Mouse (Mus musculus): ENCODE measurements around the gene Copb2. TPM values are rescaled to one million over a fixed set of nuclear protein-coding genes. Genes with fewer than 3 reads are reported as not detected.

Copb2 gene
- polyA plus RNA-seq (2014; fragmentation: Nextera tagmentation; extraction: Ambion mirVana) = 119 and 154 TPM in 2 replicates

DNA sequence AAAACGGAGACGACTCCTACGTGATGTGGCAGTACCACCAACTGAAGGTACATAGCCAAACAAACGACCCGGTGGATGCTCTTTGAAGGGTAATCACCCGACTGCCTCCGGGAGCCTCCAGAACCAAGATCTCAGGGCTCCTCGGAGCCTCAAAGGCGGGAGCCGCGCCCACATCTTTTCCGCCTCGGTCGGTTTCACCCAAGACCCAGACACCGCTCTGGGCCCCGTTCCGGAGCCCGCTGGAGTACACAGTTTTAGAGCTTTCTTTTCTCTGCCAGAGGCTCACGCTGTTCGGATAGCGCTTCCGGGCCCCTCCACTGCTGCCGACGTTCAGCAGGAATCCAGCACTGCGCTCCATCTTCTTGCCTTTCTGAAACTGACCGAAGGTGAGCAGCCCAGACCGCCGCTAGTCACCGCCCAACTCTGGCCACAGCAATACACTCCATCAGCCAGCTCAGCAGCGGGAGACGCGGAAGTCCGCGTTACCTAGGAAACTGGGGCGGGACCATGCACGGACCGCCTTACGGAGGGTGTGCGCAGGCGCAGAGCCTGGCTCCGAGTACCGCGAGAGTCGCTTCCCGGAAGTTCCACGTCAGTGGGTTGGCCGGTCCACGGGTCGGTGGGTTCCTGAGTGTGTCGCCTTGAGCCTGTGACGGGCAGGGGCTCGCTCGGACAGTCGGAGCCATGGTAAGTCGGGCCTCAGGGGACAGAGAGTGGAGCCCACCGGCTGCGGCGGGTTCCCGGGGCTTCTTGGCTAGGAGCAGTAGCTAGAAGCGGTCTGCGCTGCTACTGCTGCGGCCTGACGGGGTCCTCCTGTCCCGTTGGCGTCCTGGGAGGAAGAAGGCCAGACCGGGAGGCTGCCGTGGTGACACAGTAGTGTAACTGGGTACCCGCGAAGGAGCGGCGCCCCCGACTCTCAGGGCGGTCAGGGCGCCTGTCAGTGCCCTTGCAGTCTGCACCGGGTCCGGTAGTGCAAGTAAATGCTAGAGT is at the start of gene Copb2:
Copb2 (plus strand) TSS at position 585 of the 990 bp plus-strand sequence.
- Histone ChIP-seq H3K4me2 (ENCODE audit: low read depth, low read length) (peak within 1 kb of the TSS; percentile 87), H3K27ac (ENCODE audit: low read depth, low read length) (peak within 1 kb of the TSS; percentile 73), H3K36me3 (ENCODE audit: control insufficient read depth, insufficient read depth, low read length) (peaks cover 5% of the 10 kb centered on the region; the same call in 1 of the 2 replicates), H3K4me3 (ENCODE audit: low read depth, low read length) (peak within 1 kb of the TSS; percentile 86), H3K9me3 (ENCODE audit: control insufficient read depth, low read length) (no peaks in the 10 kb centered on the region), H3K9ac (replicated peaks; ENCODE audit: low read depth, low read length) (peak within 1 kb of the TSS; percentile 90), H3K4me1 (ENCODE audit: control insufficient read depth, insufficient read depth, low read length) (peaks cover 9% of the 10 kb centered on the region; the same call in 1 of the 2 replicates), H3K27me3 (ENCODE audit: control insufficient read depth, insufficient read depth, low read length) (no peaks in the 10 kb centered on the region)
- WGBS = 0% methylated on average over 76 of the region's 76 CpGs
- peak; percentile 99 for ATAC-seq (ENCODE audit: low read depth)

GRCm38 (mm10) chr9:98523872-98524271 is 39.6 kb upstream of the Copb2 start:
- no peak overlapping the region for H3K4me2 ChIP-seq (ENCODE audit: low read depth, low read length)
- H3K27me3 ChIP-seq (ENCODE audit: control insufficient read depth, insufficient read depth, low read length) = no peaks in the 10 kb centered on the region
- 84% methylated on average over 2 of the region's 2 CpGs for WGBS
- H3K4me1 ChIP-seq (ENCODE audit: control insufficient read depth, insufficient read depth, low read length) = peaks cover 5% of the 10 kb centered on the region; the same call in 1 of the 2 replicates
- H3K4me3 ChIP-seq (ENCODE audit: low read depth, low read length) = no peak overlapping the region
- H3K27ac ChIP-seq (ENCODE audit: low read depth, low read length) = no peak overlapping the region
- no peaks in the 10 kb centered on the region for H3K36me3 ChIP-seq (ENCODE audit: control insufficient read depth, insufficient read depth, low read length)
- ATAC-seq (ENCODE audit: low read depth) = no peak
- H3K9me3 ChIP-seq (ENCODE audit: control insufficient read depth, low read length) = no peaks in the 10 kb centered on the region
- H3K9ac ChIP-seq (replicated peaks; ENCODE audit: low read depth, low read length) = no peak overlapping the region

- Histone ChIP-seq H3K27me3 (ENCODE audit: control insufficient read depth, insufficient read depth, low read length) (no peaks in the 10 kb centered on the region), H3K27ac (ENCODE audit: low read depth, low read length) (peak overlapping the region; percentile 52; the same call in 1 of the 2 replicates)
Measured at GRCm38 (mm10) chr9:98524786-98525542, 38.6 kb upstream of the Copb2 start.

DNA sequence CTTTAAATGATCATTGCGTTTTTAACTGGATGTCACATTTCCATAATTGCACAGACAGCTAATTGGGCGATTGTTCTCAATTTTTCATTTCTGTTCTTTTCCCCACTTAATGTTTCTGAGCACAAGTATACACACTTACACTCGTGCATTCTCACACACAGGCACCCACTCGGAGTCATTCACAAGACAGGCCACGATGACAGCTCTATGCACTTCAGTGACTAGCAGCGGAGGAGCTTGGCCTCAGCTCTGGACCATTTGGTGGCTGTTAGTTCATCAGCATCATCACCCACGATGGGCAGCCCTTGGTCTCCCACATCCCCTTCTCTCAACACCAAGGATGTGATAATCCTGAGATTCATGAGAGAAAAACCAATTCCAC is 38.0 kb upstream of the Copb2 start:
- H3K36me3 ChIP-seq (ENCODE audit: control insufficient read depth, insufficient read depth, low read length) = no peaks in the 10 kb centered on the region
- no peak overlapping the region for H3K4me3 ChIP-seq (ENCODE audit: low read depth, low read length)
- ATAC-seq (ENCODE audit: low read depth) = no peak
- WGBS = 32% methylated on average over 7 of the region's 7 CpGs
- no peaks in the 10 kb centered on the region for H3K9me3 ChIP-seq (ENCODE audit: control insufficient read depth, low read length)
- H3K9ac ChIP-seq (replicated peaks; ENCODE audit: low read depth, low read length) = no peak overlapping the region
- H3K27me3 ChIP-seq (ENCODE audit: control insufficient read depth, insufficient read depth, low read length) = no peaks in the 10 kb centered on the region
- H3K4me2 ChIP-seq (ENCODE audit: low read depth, low read length) = no peak overlapping the region
- no peak overlapping the region; the same call in 1 of the 2 replicates for H3K27ac ChIP-seq (ENCODE audit: low read depth, low read length)
- H3K4me1 ChIP-seq (ENCODE audit: control insufficient read depth, insufficient read depth, low read length) = peaks cover 5% of the 10 kb centered on the region; the same call in 1 of the 2 replicates

More at GRCm38 (mm10) chr9:98524786-98525542, 38.6 kb upstream of the Copb2 start:
- Histone ChIP-seq H3K36me3 (ENCODE audit: control insufficient read depth, insufficient read depth, low read length) (no peaks in the 10 kb centered on the region), H3K4me3 (ENCODE audit: low read depth, low read length) (no peak overlapping the region), H3K4me2 (ENCODE audit: low read depth, low read length) (no peak overlapping the region), H3K9me3 (ENCODE audit: control insufficient read depth, low read length) (no peaks in the 10 kb centered on the region), H3K9ac (replicated peaks; ENCODE audit: low read depth, low read length) (no peak overlapping the region), H3K4me1 (ENCODE audit: control insufficient read depth, insufficient read depth, low read length) (peaks cover 5% of the 10 kb centered on the region; the same call in 1 of the 2 replicates)
- peak; percentile 88 for ATAC-seq (ENCODE audit: low read depth)
- WGBS = 21% methylated on average over 7 of the region's 7 CpGs

GRCm38 (mm10) chr9:98527226-98527625 is 36.3 kb upstream of the Copb2 start:
- H3K27me3 ChIP-seq (ENCODE audit: control insufficient read depth, insufficient read depth, low read length) = no peaks in the 10 kb centered on the region
- H3K9me3 ChIP-seq (ENCODE audit: control insufficient read depth, low read length) = no peaks in the 10 kb centered on the region
- H3K9ac ChIP-seq (replicated peaks; ENCODE audit: low read depth, low read length) = no peak overlapping the region
- H3K4me3 ChIP-seq (ENCODE audit: low read depth, low read length) = no peak overlapping the region
- H3K36me3 ChIP-seq (ENCODE audit: control insufficient read depth, insufficient read depth, low read length) = no peaks in the 10 kb centered on the region
- 70% methylated on average over 7 of the region's 7 CpGs for WGBS
- H3K4me2 ChIP-seq (ENCODE audit: low read depth, low read length) = no peak overlapping the region
- no peak for ATAC-seq (ENCODE audit: low read depth)
- H3K27ac ChIP-seq (ENCODE audit: low read depth, low read length) = no peak overlapping the region
- H3K4me1 ChIP-seq (ENCODE audit: control insufficient read depth, insufficient read depth, low read length) = peaks cover 5% of the 10 kb centered on the region; the same call in 1 of the 2 replicates

DNA sequence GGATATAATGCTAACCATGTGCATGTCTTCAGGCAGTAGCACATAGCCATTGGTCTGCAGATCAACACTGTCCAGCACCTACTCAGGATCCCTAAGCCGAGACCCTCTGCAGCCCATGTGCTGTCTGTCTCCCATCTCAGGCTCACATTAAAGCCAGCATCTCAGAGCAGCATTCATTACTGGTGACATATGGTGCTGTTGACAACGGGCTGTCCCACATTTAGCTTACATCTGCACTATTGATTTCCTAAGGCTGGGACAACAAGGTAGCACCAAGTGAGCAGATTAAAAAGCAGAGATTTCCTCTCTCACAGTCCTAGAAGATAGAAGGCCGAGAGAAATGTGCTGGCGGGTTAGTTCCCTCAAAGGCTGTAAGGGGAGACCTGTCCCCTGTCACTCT is 33.7 kb upstream of the Copb2 start:
- no peak overlapping the region for H3K4me3 ChIP-seq (ENCODE audit: low read depth, low read length)
- no peak for ATAC-seq (ENCODE audit: low read depth)
- 65% methylated on average over 4 of the region's 4 CpGs for WGBS
- no peaks in the 10 kb centered on the region for H3K4me1 ChIP-seq (ENCODE audit: control insufficient read depth, insufficient read depth, low read length)
- H3K36me3 ChIP-seq (ENCODE audit: control insufficient read depth, insufficient read depth, low read length) = no peaks in the 10 kb centered on the region
- H3K27ac ChIP-seq (ENCODE audit: low read depth, low read length) = no peak overlapping the region
- H3K9ac ChIP-seq (replicated peaks; ENCODE audit: low read depth, low read length) = no peak overlapping the region
- no peaks in the 10 kb centered on the region for H3K9me3 ChIP-seq (ENCODE audit: control insufficient read depth, low read length)
- no peaks in the 10 kb centered on the region for H3K27me3 ChIP-seq (ENCODE audit: control insufficient read depth, insufficient read depth, low read length)
- H3K4me2 ChIP-seq (ENCODE audit: low read depth, low read length) = no peak overlapping the region

- Histone ChIP-seq H3K4me1 (ENCODE audit: control insufficient read depth, insufficient read depth, low read length) (no peaks in the 10 kb centered on the region), H3K27ac (ENCODE audit: low read depth, low read length) (no peak overlapping the region), H3K4me2 (ENCODE audit: low read depth, low read length) (no peak overlapping the region), H3K36me3 (ENCODE audit: control insufficient read depth, insufficient read depth, low read length) (no peaks in the 10 kb centered on the region), H3K4me3 (ENCODE audit: low read depth, low read length) (no peak overlapping the region), H3K9ac (replicated peaks; ENCODE audit: low read depth, low read length) (no peak overlapping the region), H3K9me3 (ENCODE audit: control insufficient read depth, low read length) (no peaks in the 10 kb centered on the region), H3K27me3 (ENCODE audit: control insufficient read depth, insufficient read depth, low read length) (no peaks in the 10 kb centered on the region)
- WGBS = 58% methylated on average over 2 of the region's 2 CpGs
- ATAC-seq (ENCODE audit: low read depth) = no peak
Measured at GRCm38 (mm10) chr9:98530999-98531398, 32.5 kb upstream of the Copb2 start.

GRCm38 (mm10) chr9:98534675-98535280 is 28.7 kb upstream of the Copb2 start:
- Histone ChIP-seq H3K27ac (ENCODE audit: low read depth, low read length) (no peak overlapping the region), H3K9me3 (ENCODE audit: control insufficient read depth, low read length) (no peaks in the 10 kb centered on the region), H3K9ac (replicated peaks; ENCODE audit: low read depth, low read length) (no peak overlapping the region), H3K4me3 (ENCODE audit: low read depth, low read length) (no peak overlapping the region), H3K4me1 (ENCODE audit: control insufficient read depth, insufficient read depth, low read length) (no peaks in the 10 kb centered on the region), H3K36me3 (ENCODE audit: control insufficient read depth, insufficient read depth, low read length) (no peaks in the 10 kb centered on the region), H3K4me2 (ENCODE audit: low read depth, low read length) (no peak overlapping the region), H3K27me3 (ENCODE audit: control insufficient read depth, insufficient read depth, low read length) (no peaks in the 10 kb centered on the region)
- 85% methylated on average over 4 of the region's 4 CpGs for WGBS
- ATAC-seq (ENCODE audit: low read depth) = no peak

Data from neural tube, embryonic 14.5 days (tissue).